Mouse (Mus musculus) limb, embryonic 13.5 days (tissue): ENCODE measurements around the gene Idh2. TPM values are rescaled to one million over a fixed set of nuclear protein-coding genes. Genes with fewer than 3 reads are reported as not detected.
"Not testable (repeated sequence)": the region's sequence is repeated elsewhere in the genome, so short reads cannot be mapped to it uniquely, and the experiment has no call there.

Experiments
- ATAC-seq: fragments of 200-750 bp; cut with Nextera tagmentation; 2 replicates; pipeline ENCODE4 v1.8.0; 2017; ENCODE audit warnings: low read depth, moderate number of reproducible peaks, moderate TSS enrichment; ENCODE audit not compliant: low FRiP score
- H3K27ac ChIP-seq: fragments of 300-500 bp; sonication (generic); 2 replicates; pipeline ENCODE4 v1.5.1; 2015; ENCODE audit warnings: inconsistent platforms, mild to moderate bottlenecking, moderate library complexity
- H3K27me3 ChIP-seq: fragments of 300-500 bp; sonication (generic); 2 replicates; pipeline ENCODE4 v1.6.1; 2015; ENCODE audit warnings: mild to moderate bottlenecking, inconsistent platforms
- H3K36me3 ChIP-seq: fragments of 300-500 bp; sonication (generic); 2 replicates; pipeline ENCODE4 v1.6.1; 2015; ENCODE audit warnings: inconsistent platforms, mild to moderate bottlenecking, moderate library complexity
- H3K4me1 ChIP-seq: fragments of 300-500 bp; sonication (generic); 2 replicates; pipeline ENCODE4 v1.6.1; 2015; ENCODE audit warnings: inconsistent platforms
- H3K4me2 ChIP-seq: fragments of 300-500 bp; sonication (generic); replicated peaks from 2 replicates; pipeline ENCODE4 v1.6.1; 2015; ENCODE audit warnings: inconsistent platforms, mild to moderate bottlenecking, moderate library complexity
- H3K4me3 ChIP-seq: fragments of 300-500 bp; sonication (generic); 2 replicates; pipeline ENCODE4 v1.5.1; 2015; ENCODE audit warnings: moderate library complexity, mild to moderate bottlenecking, inconsistent platforms
- H3K9ac ChIP-seq: fragments of 300-500 bp; sonication (generic); 2 replicates; pipeline ENCODE4 v1.6.1; 2015; ENCODE audit warnings: mild to moderate bottlenecking, inconsistent platforms
- H3K9me3 ChIP-seq: fragments of 300-500 bp; sonication (generic); 2 replicates; pipeline ENCODE4 v1.6.1; 2016; ENCODE audit warnings: inconsistent platforms
- WGBS: fragments of 180-500 bp; shearing (Covaris S2); methylation state at CpG from one replicate; pipeline ENCODE4 v1.1.7; 2015; 5-methylcytosine and 5-hydroxymethylcytosine counted together
- polyA plus RNA-seq: library from polyadenylated mRNA; unstranded; fragments of >200 nt; fragmentation: Nextera tagmentation; extraction: Ambion mirVana; gene quantifications from 2 replicates; pipeline ENCODE4 v1.2.1, GENCODE M21; 2015

The Idh2 gene
- polyA plus RNA-seq, 1 experiment from 2014 or later: 619 TPM

- peaks cover 16% of the 10 kb centered on the region for H3K4me1 ChIP-seq
- WGBS: 30% methylated on average over 22 of the region's 22 CpGs
- peak overlapping the region; percentile 36 for H3K4me2 ChIP-seq
- H3K27ac ChIP-seq: peak overlapping the region; percentile 52; the same call in 1 of the 2 replicates
- no peaks in the 10 kb centered on the region for H3K9me3 ChIP-seq
- H3K27me3 ChIP-seq: no peaks in the 10 kb centered on the region
- H3K4me3 ChIP-seq: no peak overlapping the region
- no peak for ATAC-seq
- peak overlapping the region; percentile 39; the same call in 1 of the 2 replicates for H3K9ac ChIP-seq
- H3K36me3 ChIP-seq: no peaks in the 10 kb centered on the region
These were observed 28.4 kb upstream of the Idh2 start for GRCm38 (mm10) chr7:80143331-80144273.

DNA sequence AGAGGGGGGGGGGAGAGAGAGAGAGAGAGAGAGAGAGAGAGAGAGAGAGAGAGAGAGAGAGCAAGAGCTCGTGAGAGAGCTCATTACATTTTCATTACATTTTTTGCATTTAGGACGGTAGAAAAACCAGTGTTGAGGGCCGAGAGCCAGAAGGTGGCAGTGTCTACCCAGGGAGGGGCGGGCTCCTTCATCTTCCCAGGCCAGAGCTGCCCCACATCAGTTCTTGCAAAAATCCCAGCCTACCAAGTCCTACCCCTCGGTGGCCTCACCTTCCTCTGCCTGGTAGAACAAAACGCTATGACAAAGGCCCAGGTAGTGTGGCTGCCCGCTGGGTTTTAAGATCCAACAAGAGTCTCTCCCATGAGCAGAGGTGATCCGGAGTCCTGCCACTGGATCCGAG is 25.6 kb upstream of the Idh2 start:
- H3K27ac ChIP-seq: peak overlapping the region; percentile 52; the same call in 1 of the 2 replicates
- WGBS: 19% methylated on average over 9 of the region's 9 CpGs
- peak; percentile 86 for ATAC-seq

DNA sequence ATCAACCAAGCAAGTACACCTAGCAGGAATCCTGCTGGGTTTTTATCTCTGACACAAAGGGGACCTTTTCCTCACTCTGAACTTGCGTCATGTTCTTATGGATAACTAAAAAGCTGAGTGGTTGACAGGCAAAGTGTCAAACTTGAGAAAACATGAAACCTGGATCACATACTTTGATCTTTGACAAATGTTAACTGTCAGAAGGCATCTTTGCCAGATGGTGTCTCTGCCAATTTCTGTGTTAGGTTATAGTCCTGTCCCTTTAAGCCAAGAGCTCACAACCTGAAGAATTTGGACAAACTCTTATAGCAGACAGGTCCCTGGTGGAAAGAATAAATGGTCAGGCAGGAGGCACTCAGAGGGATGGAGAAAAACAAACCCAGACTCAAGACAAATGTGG is 23.2 kb upstream of the Idh2 start:
- H3K4me2 ChIP-seq: no peak overlapping the region

More for the DNA sequence above, 25.6 kb upstream of the Idh2 start:
- peak overlapping the region; percentile 48 for H3K9ac ChIP-seq
- H3K4me3 ChIP-seq: no peak overlapping the region
- H3K4me2 ChIP-seq: peak overlapping the region; percentile 36; the same call in 1 of the 2 replicates
- no peaks in the 10 kb centered on the region for H3K36me3 ChIP-seq
- H3K4me1 ChIP-seq: peaks cover 15% of the 10 kb centered on the region
- peaks cover 15% of the 10 kb centered on the region for H3K9me3 ChIP-seq
- H3K27me3 ChIP-seq: no peaks in the 10 kb centered on the region

DNA sequence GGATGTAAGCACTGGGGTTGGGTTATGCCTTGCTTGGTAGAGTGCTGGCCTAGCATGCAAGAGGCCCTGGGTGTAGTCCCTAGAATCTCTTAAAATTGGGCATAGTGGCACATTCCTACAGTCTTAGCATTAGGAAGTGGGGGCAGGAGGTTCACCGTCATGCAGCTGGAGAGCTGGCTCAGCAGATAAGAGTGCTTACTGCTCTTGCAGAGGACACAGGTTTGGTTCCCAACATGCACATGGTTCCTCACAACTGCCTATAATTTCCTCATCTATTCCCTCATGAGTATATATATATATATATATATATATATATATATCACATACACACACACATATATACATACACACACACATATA is 20.0 kb upstream of the Idh2 start:
- H3K36me3 ChIP-seq: no peaks in the 10 kb centered on the region
- no peak overlapping the region for H3K4me2 ChIP-seq
- H3K4me3 ChIP-seq: no peak overlapping the region
- ATAC-seq: no peak
- H3K9me3 ChIP-seq: peaks cover 15% of the 10 kb centered on the region
- H3K27ac ChIP-seq: peak overlapping the region; percentile 69
- no peak overlapping the region for H3K9ac ChIP-seq
- 65% methylated on average over 1 of the region's 1 CpGs for WGBS
- H3K4me1 ChIP-seq: peaks cover 15% of the 10 kb centered on the region
- no peaks in the 10 kb centered on the region for H3K27me3 ChIP-seq

More for the DNA sequence above, 23.2 kb upstream of the Idh2 start:
- Histone ChIP-seq H3K4me1 (peaks cover 25% of the 10 kb centered on the region), H3K27ac (no peak overlapping the region), H3K9ac (no peak overlapping the region), H3K36me3 (no peaks in the 10 kb centered on the region), H3K27me3 (no peaks in the 10 kb centered on the region), H3K9me3 (peaks cover 15% of the 10 kb centered on the region), H3K4me3 (no peak overlapping the region)
- ATAC-seq: no peak
- WGBS: 82% methylated on average over 1 of the region's 1 CpGs

DNA sequence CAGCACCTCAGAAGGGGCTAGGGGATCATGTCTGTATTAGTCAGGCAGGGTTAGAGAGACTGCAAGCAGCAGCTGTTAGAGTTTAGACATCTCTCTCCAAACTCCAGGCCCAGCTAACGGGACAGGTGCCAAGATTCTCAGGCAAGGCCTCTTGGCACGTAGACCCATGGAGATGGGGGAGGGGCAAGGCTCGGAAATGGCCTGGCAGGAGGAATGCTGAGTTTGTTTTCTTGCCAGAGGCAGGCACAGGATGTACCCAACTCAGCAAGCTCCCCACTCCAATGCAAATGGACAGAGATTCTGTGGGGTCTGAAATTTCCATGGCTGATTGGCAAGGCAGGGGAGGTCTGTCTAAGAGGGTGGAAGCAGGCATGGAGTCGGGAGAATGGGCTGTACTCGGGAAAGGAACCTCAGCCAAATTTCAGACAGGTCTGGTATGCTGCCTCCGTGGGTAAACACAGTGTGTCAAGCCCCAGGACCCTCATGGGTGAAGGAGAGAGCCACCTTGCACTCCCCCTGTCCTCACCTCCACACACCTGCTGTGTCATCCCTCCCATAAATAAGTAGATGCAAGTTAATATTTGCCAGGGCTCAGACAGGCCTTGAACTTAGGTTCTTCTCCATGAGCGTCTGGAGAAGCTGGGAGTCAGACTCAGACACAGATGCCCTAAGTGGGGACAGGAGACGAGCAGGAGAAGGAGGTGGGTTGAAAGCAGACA is 19.4 kb upstream of the Idh2 start:
- Histone ChIP-seq H3K9me3 (peaks cover 15% of the 10 kb centered on the region), H3K36me3 (no peaks in the 10 kb centered on the region), H3K9ac (no peak overlapping the region), H3K27me3 (no peaks in the 10 kb centered on the region), H3K4me1 (peaks cover 15% of the 10 kb centered on the region), H3K4me2 (no peak overlapping the region), H3K27ac (peak overlapping the region; percentile 69), H3K4me3 (no peak overlapping the region)
- ATAC-seq: peak; percentile 74
- WGBS: 38% methylated on average over 8 of the region's 8 CpGs

DNA sequence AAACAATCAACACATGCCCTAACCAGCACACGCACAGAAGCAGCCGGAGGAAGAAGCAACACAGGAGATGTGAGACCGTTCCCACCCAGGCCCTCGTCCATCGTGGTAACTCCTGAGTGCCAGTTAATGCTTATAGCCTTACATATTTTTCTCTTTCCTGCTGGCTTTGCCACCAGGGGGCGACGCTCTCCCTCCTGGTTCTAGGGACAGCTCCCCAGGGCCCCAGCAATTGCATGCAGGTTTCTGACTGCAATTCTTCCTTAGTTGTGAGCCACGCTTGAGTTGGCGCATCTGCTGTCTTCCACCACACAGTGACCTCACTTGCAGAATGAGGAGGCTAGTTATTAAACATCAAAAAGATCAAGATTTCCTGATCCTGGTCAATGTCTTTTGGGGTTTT is 17.3 kb upstream of the Idh2 start:
- Histone ChIP-seq H3K4me1 (peaks cover 15% of the 10 kb centered on the region), H3K4me2 (no peak overlapping the region), H3K27me3 (no peaks in the 10 kb centered on the region), H3K4me3 (no peak overlapping the region), H3K36me3 (no peaks in the 10 kb centered on the region), H3K27ac (no peak overlapping the region), H3K9ac (no peak overlapping the region), H3K9me3 (peaks cover 13% of the 10 kb centered on the region)
- no peak for ATAC-seq
- 49% methylated on average over 9 of the region's 9 CpGs for WGBS

DNA sequence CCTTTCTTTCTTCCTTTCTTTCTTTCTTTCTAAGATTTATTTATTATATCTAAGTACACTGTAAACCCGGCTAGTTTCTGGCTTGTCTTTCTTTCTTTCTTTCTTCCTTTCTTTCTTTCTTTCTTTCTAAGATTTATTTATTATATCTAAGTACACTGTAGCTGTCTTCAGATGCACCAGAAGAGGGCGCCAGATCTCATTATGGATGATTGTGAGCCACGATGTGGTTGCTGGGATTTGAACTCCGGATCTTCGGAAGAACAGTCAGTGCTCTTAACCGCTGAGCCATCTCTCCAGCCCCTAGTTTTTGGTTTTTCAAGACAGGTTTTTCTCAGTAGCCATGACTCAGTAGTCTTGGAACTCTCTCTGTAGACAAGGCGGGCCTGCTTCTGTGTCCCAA is 16.1 kb upstream of the Idh2 start:
- H3K9me3 ChIP-seq, H3K4me2 ChIP-seq, H3K27ac ChIP-seq, H3K9ac ChIP-seq, H3K27me3 ChIP-seq, H3K4me3 ChIP-seq, H3K36me3 ChIP-seq, ATAC-seq: not testable (repeated sequence)
- WGBS: 71% methylated on average over 7 of the region's 7 CpGs
- H3K4me1 ChIP-seq: peaks cover 15% of the 10 kb centered on the region

DNA sequence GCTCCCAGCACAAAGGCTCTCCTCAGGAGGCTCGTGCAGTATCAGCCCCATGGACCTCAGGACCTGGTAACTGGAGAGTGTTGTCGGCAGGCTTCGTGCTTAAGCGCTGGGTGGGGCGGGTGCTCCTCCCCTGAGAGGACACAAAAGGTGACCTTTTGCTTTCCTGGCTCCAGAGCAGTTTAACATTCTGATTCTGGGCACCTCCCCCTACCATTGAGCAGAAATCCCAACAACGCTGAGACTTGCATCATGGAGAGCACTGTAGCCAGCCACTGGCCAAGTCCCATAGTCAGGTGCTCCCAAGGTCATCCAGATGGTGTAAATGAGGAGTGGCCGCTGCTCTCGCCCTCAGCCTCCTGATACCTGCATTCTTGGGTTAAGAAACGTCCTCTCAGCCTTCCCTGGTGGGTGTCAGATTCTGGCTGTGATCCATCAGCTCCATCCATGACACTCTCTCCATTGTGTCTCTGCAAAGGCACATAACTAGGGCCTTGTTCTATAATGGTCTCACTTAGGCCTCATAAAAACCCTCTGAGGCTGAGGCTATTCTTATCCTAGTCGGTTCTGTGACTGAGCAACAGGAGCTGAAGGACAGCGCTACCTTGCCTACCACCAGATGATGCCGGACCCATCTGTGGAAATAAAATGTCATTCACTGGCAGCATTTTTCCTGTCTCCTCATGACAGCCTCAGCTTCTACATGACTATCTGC is 15.3 kb upstream of the Idh2 start:
- H3K4me2 ChIP-seq: no peak overlapping the region
- 38% methylated on average over 12 of the region's 12 CpGs for WGBS
- peaks cover 15% of the 10 kb centered on the region for H3K4me1 ChIP-seq
- no peak overlapping the region for H3K4me3 ChIP-seq
- H3K36me3 ChIP-seq: no peaks in the 10 kb centered on the region
- ATAC-seq: no peak
- H3K27me3 ChIP-seq: no peaks in the 10 kb centered on the region
- no peaks in the 10 kb centered on the region for H3K9me3 ChIP-seq
- H3K27ac ChIP-seq: no peak overlapping the region
- no peak overlapping the region for H3K9ac ChIP-seq

DNA sequence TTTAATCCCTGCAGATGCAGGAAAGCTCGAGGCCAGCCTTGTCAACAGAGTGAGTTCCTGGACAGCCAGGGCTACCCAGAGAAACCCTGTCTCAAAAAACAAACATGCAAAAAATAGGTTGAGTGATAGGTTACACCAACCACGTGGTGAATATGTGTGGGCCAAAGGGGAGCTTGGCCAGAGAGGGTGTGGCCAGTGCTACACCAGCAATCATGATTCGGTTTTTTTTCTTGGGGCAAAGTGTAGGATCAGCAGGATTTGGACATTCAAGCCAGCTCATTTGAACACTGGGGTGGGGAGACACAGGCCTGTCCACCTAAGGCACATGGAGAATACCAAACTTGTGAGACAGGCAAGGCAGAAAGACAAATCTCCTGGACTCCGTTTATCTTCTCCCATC is 14.1 kb upstream of the Idh2 start:
- H3K4me1 ChIP-seq: peaks cover 6% of the 10 kb centered on the region
- WGBS: 63% methylated on average over 4 of the region's 4 CpGs
- H3K27ac ChIP-seq: no peak overlapping the region
- H3K4me2 ChIP-seq: no peak overlapping the region
- H3K4me3 ChIP-seq: no peak overlapping the region
- H3K27me3 ChIP-seq: no peaks in the 10 kb centered on the region
- H3K36me3 ChIP-seq: no peaks in the 10 kb centered on the region
- no peak overlapping the region for H3K9ac ChIP-seq
- H3K9me3 ChIP-seq: no peaks in the 10 kb centered on the region
- ATAC-seq: no peak

- peaks cover 14% of the 10 kb centered on the region for H3K4me1 ChIP-seq
- H3K9me3 ChIP-seq: no peaks in the 10 kb centered on the region
- ATAC-seq: no peak
- H3K4me3 ChIP-seq: no peak overlapping the region
- H3K36me3 ChIP-seq: no peaks in the 10 kb centered on the region
- no peak overlapping the region for H3K9ac ChIP-seq
- H3K27me3 ChIP-seq: no peaks in the 10 kb centered on the region
- no peak overlapping the region for H3K27ac ChIP-seq
- H3K4me2 ChIP-seq: no peak overlapping the region
- 83% methylated on average over 2 of the region's 2 CpGs for WGBS
These were observed 8.5 kb upstream of the Idh2 start for GRCm38 (mm10) chr7:80123672-80124071.

DNA sequence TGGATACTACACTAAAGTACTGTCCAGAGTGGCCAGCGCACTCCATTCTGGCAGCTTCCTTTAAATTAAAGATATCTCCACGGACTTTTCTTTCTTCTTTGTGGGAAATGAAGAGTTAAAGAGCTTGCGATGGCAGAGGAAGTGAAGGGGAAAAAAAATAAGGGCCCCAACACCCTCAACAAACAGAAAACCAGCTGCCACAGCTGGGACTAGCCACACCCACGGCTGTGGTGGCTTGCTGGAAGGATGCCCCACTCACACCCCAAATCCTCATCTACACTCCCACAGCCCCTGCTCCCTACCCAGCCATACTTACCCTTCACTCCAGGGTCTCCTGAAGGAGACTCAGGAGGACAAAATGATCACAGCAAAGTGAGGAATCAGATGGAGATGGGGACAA is 7.9 kb upstream of the Idh2 start:
- H3K9me3 ChIP-seq: no peaks in the 10 kb centered on the region
- H3K36me3 ChIP-seq: no peaks in the 10 kb centered on the region
- H3K4me1 ChIP-seq: peaks cover 14% of the 10 kb centered on the region
- no peak overlapping the region for H3K4me3 ChIP-seq
- no peak overlapping the region for H3K4me2 ChIP-seq
- H3K9ac ChIP-seq: no peak overlapping the region
- no peak overlapping the region for H3K27ac ChIP-seq
- H3K27me3 ChIP-seq: no peaks in the 10 kb centered on the region
- WGBS: 58% methylated on average over 4 of the region's 4 CpGs
- no peak for ATAC-seq

DNA sequence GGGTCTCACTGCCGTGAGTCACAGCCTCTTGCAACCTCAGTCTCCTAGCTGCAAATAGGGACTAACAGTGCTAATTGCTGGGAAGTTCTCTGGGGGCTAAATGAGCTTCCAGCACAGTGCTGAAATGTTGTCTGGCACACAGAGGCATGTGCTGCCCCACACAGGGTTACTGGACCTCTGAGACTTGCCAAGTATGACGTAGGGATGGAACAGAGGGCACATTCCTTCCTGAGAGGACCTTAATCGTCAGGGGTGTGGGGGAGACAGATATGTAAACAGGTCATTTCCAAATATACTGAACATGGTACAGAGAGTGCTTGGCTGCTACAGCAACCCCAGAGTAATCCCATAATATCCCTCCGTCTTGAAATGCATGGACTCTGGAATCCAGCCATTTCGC is 5.9 kb upstream of the Idh2 start:
- ATAC-seq: peak; percentile 37; the same call in 1 of the 2 replicates
- no peak overlapping the region for H3K4me3 ChIP-seq
- H3K9ac ChIP-seq: no peak overlapping the region
- H3K27ac ChIP-seq: no peak overlapping the region; the same call in 1 of the 2 replicates
- no peaks in the 10 kb centered on the region for H3K9me3 ChIP-seq
- no peaks in the 10 kb centered on the region for H3K36me3 ChIP-seq
- H3K4me2 ChIP-seq: no peak overlapping the region
- H3K27me3 ChIP-seq: no peaks in the 10 kb centered on the region
- WGBS: 49% methylated on average over 5 of the region's 5 CpGs
- peaks cover 20% of the 10 kb centered on the region for H3K4me1 ChIP-seq
